Mouse (Mus musculus) liver, embryonic 14.5 days (tissue): ENCODE measurements around the gene Inpp4b. TPM values are rescaled to one million over a fixed set of nuclear protein-coding genes. Genes with fewer than 3 reads are reported as not detected.

Source experiments
- ATAC-seq: fragments of 200-750 bp; cut with Nextera tagmentation; 2 replicates; pipeline ENCODE4 v1.8.0; 2017; ENCODE audit warnings: moderate number of reproducible peaks, mild to moderate bottlenecking, moderate library complexity; ENCODE audit not compliant: insufficient read depth
- DNase-seq, 3 experiments: peaks; one replicate each; pipeline ENCODE4 v3.0.0-alpha.2; 2012 to 2013; ENCODE audit warnings: low read depth in 3 of 3, low spot score in 3 of 3
- H3K27ac ChIP-seq: fragments of 300-500 bp; sonication (generic); 2 replicates; pipeline ENCODE4 v1.5.1; 2014; ENCODE audit warnings: moderate library complexity, mild to moderate bottlenecking, control low read depth, inconsistent platforms
- H3K27me3 ChIP-seq: fragments of 300-500 bp; sonication (generic); 2 replicates; pipeline ENCODE4 v1.6.1; 2014; ENCODE audit warnings: mild to moderate bottlenecking, low read length, moderate library complexity; ENCODE audit not compliant: control insufficient read depth, insufficient read depth
- H3K36me3 ChIP-seq: fragments of 300-500 bp; sonication (generic); replicated peaks from 2 replicates; pipeline ENCODE4 v1.6.1; 2014; ENCODE audit warnings: low read depth; ENCODE audit not compliant: control insufficient read depth, insufficient read depth
- H3K4me1 ChIP-seq, 2 experiments: fragments of 200-500 bp in 1 of 2; fragments of 300-500 bp in 1 of 2; sonication (generic) in 1 of 2; replicated peaks; 2 replicates each; pipeline ENCODE4 v1.6.1; 2012 to 2014; ENCODE audit warnings: antibody characterized with exemption in 1 of 2, inconsistent platforms in 1 of 2, low read length in 1 of 2; ENCODE audit not compliant: control insufficient read depth in 2 of 2, insufficient read depth in 2 of 2
- H3K4me2 ChIP-seq: fragments of 300-500 bp; sonication (generic); 2 replicates; pipeline ENCODE4 v1.6.1; 2014; ENCODE audit warnings: low read depth, mild to moderate bottlenecking, control low read depth, moderate library complexity
- H3K4me3 ChIP-seq, 2 experiments: fragments of 200-500 bp in 1 of 2; fragments of 300-500 bp in 1 of 2; sonication (generic) in 1 of 2; 2 replicates each; pipeline ENCODE4 v1.5.1; 2012 to 2014; ENCODE audit warnings: low read depth in 2 of 2, low read length in 2 of 2, mild to moderate bottlenecking in 2 of 2, control low read depth in 1 of 2, inconsistent platforms in 1 of 2, moderate library complexity in 1 of 2; ENCODE audit not compliant: insufficient read depth in 1 of 2
- H3K9ac ChIP-seq: fragments of 300-500 bp; sonication (generic); replicated peaks from 2 replicates; pipeline ENCODE4 v1.6.1; 2014; ENCODE audit warnings: mild to moderate bottlenecking, control low read depth, moderate library complexity
- H3K9me3 ChIP-seq: fragments of 300-500 bp; sonication (generic); 2 replicates; pipeline ENCODE4 v1.6.1; 2016; ENCODE audit warnings: low read length, mixed read lengths; ENCODE audit not compliant: control insufficient read depth
- CTCF ChIP-seq: IDR thresholded peaks from 2 replicates; pipeline ENCODE4 v1.5.1; 2016; ENCODE audit warnings: antibody characterized with exemption, low read depth, control low read depth
- EP300 ChIP-seq: IDR thresholded peaks from 2 replicates; pipeline ENCODE4 v1.6.1; 2016; ENCODE audit warnings: antibody characterized with exemption, low read depth
- WGBS: fragments of 180-500 bp; shearing (Covaris S2); extraction: QIAGEN DNeasy Blood & Tissue Kit; methylation state at CpG from one replicate; pipeline ENCODE4 v1.1.7; 2014; ENCODE audit not compliant: insufficient replicate concordance; 5-methylcytosine and 5-hydroxymethylcytosine counted together
- polyA plus RNA-seq, 2 experiments: library from polyadenylated mRNA; depleted of rRNA in 1 of 2; stranded (reverse) in 1 of 2; unstranded in 1 of 2; fragments of >200 nt; fragmentation: Nextera tagmentation in 1 of 2; extraction: Ambion mirVana in 1 of 2; gene quantifications; 2 replicates each; pipeline versions ENCODE4 v1.2.1 to v1.2.3; 2012 to 2014

Gene Inpp4b
- polyA plus RNA-seq, 2 experiments: 0.25 to 1.8 TPM

DNA sequence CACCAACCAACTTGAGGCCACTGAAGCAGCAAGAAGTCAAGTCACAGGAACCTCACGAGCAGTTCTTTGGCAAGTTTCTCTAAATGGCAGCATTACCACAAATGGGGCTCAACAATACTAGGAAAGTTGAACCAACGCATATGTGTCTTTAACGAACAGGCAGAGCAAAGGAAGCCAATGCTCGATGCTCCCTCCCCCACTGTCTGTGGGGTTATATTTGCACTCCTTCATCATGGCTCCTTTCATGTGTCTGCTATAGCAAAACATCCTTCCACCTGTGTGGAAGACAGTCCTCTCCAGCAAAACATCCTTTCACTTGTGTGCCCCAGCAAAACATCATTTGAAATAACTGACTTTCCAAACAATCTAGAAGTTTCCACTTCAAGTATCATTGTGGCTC is 440.4 kb downstream of the Inpp4b start:
- WGBS: 67% methylated on average over 4 of the region's 4 CpGs
- peaks cover 0 to 3% of the 10 kb centered on the region in 2 experiments; a peak in 2 of 4 replicates for H3K4me1 ChIP-seq
- no peaks in the 10 kb centered on the region for H3K36me3 ChIP-seq
- H3K27ac ChIP-seq: no peak overlapping the region
- H3K9me3 ChIP-seq: no peaks in the 10 kb centered on the region
- TF ChIP-seq EP300: no peak
- no peak for TF ChIP-seq CTCF
- H3K4me2 ChIP-seq: no peak overlapping the region
- DNase-seq: no peak
- no peaks in the 10 kb centered on the region for H3K27me3 ChIP-seq
- no peak for ATAC-seq
- H3K4me3 ChIP-seq: no peak overlapping the region
- no peak overlapping the region for H3K9ac ChIP-seq

DNA sequence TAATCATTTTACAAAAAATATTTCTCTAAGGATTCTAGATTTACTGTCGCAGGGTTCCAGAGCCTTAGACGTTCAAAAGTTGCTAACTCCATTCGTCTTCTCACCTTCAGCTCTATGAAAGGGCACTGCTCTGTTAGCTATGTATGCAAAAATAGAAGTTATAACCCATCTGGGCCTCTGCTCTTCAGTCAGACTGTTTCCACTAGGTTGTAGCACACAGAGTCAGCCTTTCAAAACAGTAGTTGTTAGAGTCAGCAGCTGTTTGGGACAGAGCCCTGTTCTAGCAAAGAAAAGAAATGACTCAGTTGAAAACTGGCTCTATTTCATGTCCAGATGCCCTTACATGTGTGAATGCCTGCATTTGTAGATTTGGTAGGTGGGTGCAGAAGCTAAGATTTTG is 442.4 kb downstream of the Inpp4b start:
- no peak for DNase-seq
- Histone ChIP-seq H3K36me3 (no peaks in the 10 kb centered on the region), H3K4me2 (no peak overlapping the region), H3K4me1 (no peaks in the 10 kb centered on the region; a peak in 1 of 4 replicates), H3K27me3 (no peaks in the 10 kb centered on the region), H3K27ac (no peak overlapping the region), H3K9me3 (no peaks in the 10 kb centered on the region), H3K9ac (no peak overlapping the region), H3K4me3 (no peak overlapping the region)
- 57% methylated on average over 3 of the region's 3 CpGs for WGBS
- no peak for ATAC-seq
- TF ChIP-seq EP300 (no peak), CTCF (no peak)

- ATAC-seq (no peak), DNase-seq (no peak)
- Histone ChIP-seq H3K9ac (no peak overlapping the region), H3K4me2 (no peak overlapping the region), H3K4me3 (no peak overlapping the region), H3K36me3 (no peaks in the 10 kb centered on the region), H3K4me1 (no peaks in the 10 kb centered on the region), H3K9me3 (no peaks in the 10 kb centered on the region), H3K27me3 (no peaks in the 10 kb centered on the region), H3K27ac (no peak overlapping the region)
- TF ChIP-seq EP300 (no peak), CTCF (no peak)
- 32% methylated on average over 2 of the region's 2 CpGs for WGBS
These were observed 446.1 kb downstream of the Inpp4b start for GRCm38 (mm10) chr8:81788498-81788897.

DNA sequence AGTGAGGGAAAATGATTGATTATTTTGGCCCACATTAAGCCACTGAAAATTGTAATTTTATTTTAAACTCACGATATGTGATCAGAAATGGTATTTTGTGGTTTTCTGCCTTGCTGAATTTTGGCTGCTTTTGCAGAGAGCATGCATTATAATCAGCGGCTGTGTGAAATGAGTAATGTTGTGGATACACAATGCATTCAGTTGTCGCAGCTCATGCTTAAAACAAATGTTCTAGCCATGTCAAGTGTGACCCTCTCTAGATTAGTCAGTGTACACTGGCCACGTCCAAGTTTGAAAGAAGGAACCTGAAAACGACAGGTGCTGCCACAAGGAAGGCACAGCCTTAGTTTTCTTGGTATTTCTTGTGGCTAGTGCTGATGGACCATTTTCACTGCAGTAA is 450.3 kb downstream of the Inpp4b start:
- no peak for ATAC-seq
- Histone ChIP-seq H3K36me3 (no peaks in the 10 kb centered on the region), H3K4me1 (no peaks in the 10 kb centered on the region), H3K4me3 (no peak overlapping the region), H3K27ac (no peak overlapping the region), H3K4me2 (no peak overlapping the region), H3K27me3 (no peaks in the 10 kb centered on the region), H3K9ac (no peak overlapping the region), H3K9me3 (no peaks in the 10 kb centered on the region)
- TF ChIP-seq EP300 (no peak), CTCF (no peak)
- WGBS: 56% methylated on average over 5 of the region's 5 CpGs
- no peak for DNase-seq

GRCm38 (mm10) chr8:81798501-81798900 is 456.1 kb downstream of the Inpp4b start:
- 69% methylated on average over 1 of the region's 1 CpGs for WGBS
- TF ChIP-seq CTCF (no peak), EP300 (no peak)
- no peaks in the 10 kb centered on the region for H3K4me1 ChIP-seq

DNA sequence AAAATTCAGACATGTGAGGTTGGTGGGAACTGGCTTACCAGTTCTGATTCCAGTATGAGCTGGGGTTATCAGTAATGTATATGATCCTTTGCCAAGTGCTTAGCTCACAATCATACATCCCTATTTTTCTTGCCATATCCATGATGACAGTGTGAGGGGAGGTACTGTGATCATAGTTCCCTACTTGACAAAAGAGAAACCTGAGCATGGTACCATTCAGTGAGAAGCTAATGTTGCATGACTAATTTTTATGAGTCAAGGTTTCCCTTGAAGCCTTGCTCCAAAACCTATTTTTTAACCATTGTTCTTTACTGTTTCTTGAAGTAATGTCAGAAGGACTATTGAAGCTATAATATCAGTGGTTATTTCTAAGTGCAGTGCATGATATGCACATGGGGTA is 458.4 kb downstream of the Inpp4b start:
- no peak for ATAC-seq
- no peaks in the 10 kb centered on the region for H3K4me1 ChIP-seq

More at GRCm38 (mm10) chr8:81798501-81798900, 456.1 kb downstream of the Inpp4b start:
- H3K9ac ChIP-seq: no peak overlapping the region
- H3K27me3 ChIP-seq: no peaks in the 10 kb centered on the region
- H3K4me2 ChIP-seq: no peak overlapping the region
- H3K36me3 ChIP-seq: no peaks in the 10 kb centered on the region
- H3K27ac ChIP-seq: no peak overlapping the region
- no peak for DNase-seq
- no peaks in the 10 kb centered on the region for H3K9me3 ChIP-seq
- no peak overlapping the region for H3K4me3 ChIP-seq
- no peak for ATAC-seq

More for the DNA sequence above, 458.4 kb downstream of the Inpp4b start:
- Histone ChIP-seq H3K4me3 (no peak overlapping the region), H3K9me3 (no peaks in the 10 kb centered on the region), H3K36me3 (no peaks in the 10 kb centered on the region), H3K27ac (no peak overlapping the region), H3K27me3 (no peaks in the 10 kb centered on the region), H3K9ac (no peak overlapping the region), H3K4me2 (no peak overlapping the region)
- TF ChIP-seq CTCF: no peak
- TF ChIP-seq EP300: no peak
- DNase-seq: no peak
